Mouse (Mus musculus) left cerebral cortex, postnatal 14 days (tissue): ENCODE measurements around the gene Brdt. TPM values are rescaled to one million over a fixed set of nuclear protein-coding genes. Genes with fewer than 3 reads are reported as not detected.
"Not testable (repeated sequence)": the region's sequence is repeated elsewhere in the genome, so short reads cannot be mapped to it uniquely, and the experiment has no call there.

ENCODE experiments used
- DNase-seq, 2 experiments: peaks; one replicate each; pipeline ENCODE4 v3.0.0; 2021 to 2022; ENCODE audit warnings: low spot score in 2 of 2, mixed read lengths in 1 of 2
- intact Hi-C: fragments of 180-260 bp; cut with DNase I; formaldehyde crosslinking; loops from one replicate; pipeline ENCODE4 v1.15.1; 2025
- total RNA-seq, 2 experiments: library from RNA; stranded (reverse); gene quantifications; 2 replicates each; pipeline ENCODE4 v1.2.3; 2021

Brdt gene
- total RNA-seq, 2 experiments from 2014 or later, result 13.1 to 15.0 TPM

GRCm38 (mm10) chr5:107307432-107307831 is 23.5 kb upstream of the Brdt start:
- intact Hi-C loops, result no loop called here
- DNase-seq, result no peak

GRCm38 (mm10) chr5:107317141-107317540 is 13.8 kb upstream of the Brdt start:
- DNase-seq, result no peak
- intact Hi-C loops, result no loop called here

GRCm38 (mm10) chr5:107320703-107321102 is 10.3 kb upstream of the Brdt start:
- DNase-seq, result peak; percentile 9 to 39
- intact Hi-C loops, result loop anchor here (1.0 to 2.0 kb wide), 3 partner anchors 324 to 460 kb away; no protein-coding TSS in a partner anchor

- DNase-seq, result no peak
- intact Hi-C loops, result no loop called here
These were observed 9.4 kb downstream of the Brdt start for GRCm38 (mm10) chr5:107340404-107340803.

- DNase-seq, result no peak
- intact Hi-C loops, result no loop called here
These were observed 11.9 kb downstream of the Brdt start for GRCm38 (mm10) chr5:107342891-107343290.

GRCm38 (mm10) chr5:107346214-107346613 is 15.3 kb downstream of the Brdt start:
- no peak for DNase-seq
- intact Hi-C loops, result no loop called here

GRCm38 (mm10) chr5:107352566-107352965 is 21.6 kb downstream of the Brdt start:
- DNase-seq, result no peak
- intact Hi-C loops, result no loop called here

GRCm38 (mm10) chr5:107353981-107354380 is 23.0 kb downstream of the Brdt start:
- DNase-seq, result no peak
- intact Hi-C loops, result no loop called here

- peak in 1 of 2 experiments; percentile 28 for DNase-seq
These were observed 24.8 kb downstream of the Brdt start for GRCm38 (mm10) chr5:107355801-107356200.

GRCm38 (mm10) chr5:107357723-107358122 is 26.8 kb downstream of the Brdt start:
- no peak for DNase-seq
- intact Hi-C loops, result no loop called here

More at GRCm38 (mm10) chr5:107355801-107356200, 24.8 kb downstream of the Brdt start:
- intact Hi-C loops, result no loop called here

GRCm38 (mm10) chr5:107359395-107360053 is 28.6 kb downstream of the Brdt start:
- peak; percentile 83 to 84 for DNase-seq
- intact Hi-C loops, result no loop called here

- intact Hi-C loops, result no loop called here
- no peak for DNase-seq
These were observed 29.2 kb downstream of the Brdt start for GRCm38 (mm10) chr5:107360054-107360730.

GRCm38 (mm10) chr5:107370040-107370439 is 39.1 kb downstream of the Brdt start:
- DNase-seq, result peak in 1 of 2 experiments; percentile 21
- intact Hi-C loops, result no loop called here

- intact Hi-C loops, result no loop called here
- no peak for DNase-seq
These were observed 40.4 kb downstream of the Brdt start for GRCm38 (mm10) chr5:107371335-107371734.

GRCm38 (mm10) chr5:107373256-107373655 is 42.3 kb downstream of the Brdt start:
- no peak for DNase-seq
- intact Hi-C loops, result no loop called here

- DNase-seq, intact Hi-C loops: not testable (repeated sequence)
These were observed 55.5 kb downstream of the Brdt start for GRCm38 (mm10) chr5:107386448-107386847.

- no peak for DNase-seq
- intact Hi-C loops, result no loop called here
These were observed 56.8 kb downstream of the Brdt start for GRCm38 (mm10) chr5:107387788-107388187.

GRCm38 (mm10) chr5:107389373-107389772 is 58.4 kb downstream of the Brdt start:
- peak in 1 of 2 experiments; percentile 25 for DNase-seq
- intact Hi-C loops, result no loop called here

- intact Hi-C loops, result no loop called here
- DNase-seq, result no peak
These were observed 63.5 kb downstream of the Brdt start for GRCm38 (mm10) chr5:107394437-107394836.

GRCm38 (mm10) chr5:107402436-107402835 is 71.5 kb downstream of the Brdt start, which contains the start of gene Ephx4:
Gene Ephx4 (plus strand): TSS chr5:107402736.
- DNase-seq, result no peak
- intact Hi-C loops, result no loop called here
